Mouse (Mus musculus) natural killer cell, adult 2 months (primary cell): ENCODE data around the gene Psd.

Experiments used
- DNase-seq, 2 experiments: peaks; one replicate each; pipeline ENCODE4 v3.0.0; 2022; ENCODE audit warnings: low spot score in 2 of 2

Psd gene

DNA sequence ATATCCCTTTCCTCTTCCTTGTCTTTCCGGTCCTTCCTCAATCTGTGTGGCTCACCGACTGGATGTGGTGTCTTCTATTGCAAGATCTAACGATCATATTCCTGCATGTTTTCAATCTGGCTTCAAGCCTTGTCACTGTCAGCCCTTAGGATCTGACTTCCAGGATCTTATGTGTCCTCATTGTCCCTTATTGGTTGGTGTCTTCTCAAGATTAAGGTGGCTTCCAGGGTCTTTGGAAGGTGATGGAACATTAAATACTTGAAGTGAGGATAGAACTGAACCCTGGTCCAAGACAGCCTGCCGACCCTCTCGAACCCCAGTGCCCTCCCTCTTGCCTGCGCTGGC, 12.0 kb upstream of the Psd start:
- no peak for DNase-seq

DNA sequence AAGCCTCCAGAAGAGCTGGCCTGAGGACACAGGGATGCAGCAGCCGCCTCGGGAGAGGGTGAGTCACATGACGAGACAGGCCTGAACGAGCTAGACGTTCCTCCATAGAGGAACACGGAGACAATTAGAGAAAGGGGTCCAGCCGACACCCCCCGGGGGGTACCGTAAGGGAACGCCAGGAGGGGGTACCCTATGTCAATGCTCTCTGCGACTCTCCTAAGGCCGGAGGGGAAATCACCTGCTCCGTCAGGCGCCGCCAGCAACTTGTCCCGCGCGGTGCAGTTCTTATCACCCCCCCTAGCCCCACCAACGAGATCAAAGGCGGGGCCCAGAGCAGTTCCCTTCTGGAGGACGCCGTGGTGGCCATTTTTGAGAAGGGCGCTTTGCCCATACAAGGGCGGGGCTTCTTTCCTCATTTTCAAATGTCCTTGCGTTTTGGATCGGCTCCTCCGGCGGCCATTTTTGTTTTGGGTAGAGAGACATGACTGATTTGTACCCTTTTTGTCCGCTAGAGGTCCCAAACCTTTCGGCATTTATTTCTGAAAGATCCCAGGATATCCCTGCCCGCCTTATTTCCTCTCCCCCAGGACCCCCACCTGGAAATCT, 11.5 kb upstream of the Psd start, which contains the start of gene Cuedc2:
Gene Cuedc2, minus strand, starts transcription at position 372 of the 606 bp plus-strand sequence.
- peak; percentile 93 to 95 for DNase-seq

DNA sequence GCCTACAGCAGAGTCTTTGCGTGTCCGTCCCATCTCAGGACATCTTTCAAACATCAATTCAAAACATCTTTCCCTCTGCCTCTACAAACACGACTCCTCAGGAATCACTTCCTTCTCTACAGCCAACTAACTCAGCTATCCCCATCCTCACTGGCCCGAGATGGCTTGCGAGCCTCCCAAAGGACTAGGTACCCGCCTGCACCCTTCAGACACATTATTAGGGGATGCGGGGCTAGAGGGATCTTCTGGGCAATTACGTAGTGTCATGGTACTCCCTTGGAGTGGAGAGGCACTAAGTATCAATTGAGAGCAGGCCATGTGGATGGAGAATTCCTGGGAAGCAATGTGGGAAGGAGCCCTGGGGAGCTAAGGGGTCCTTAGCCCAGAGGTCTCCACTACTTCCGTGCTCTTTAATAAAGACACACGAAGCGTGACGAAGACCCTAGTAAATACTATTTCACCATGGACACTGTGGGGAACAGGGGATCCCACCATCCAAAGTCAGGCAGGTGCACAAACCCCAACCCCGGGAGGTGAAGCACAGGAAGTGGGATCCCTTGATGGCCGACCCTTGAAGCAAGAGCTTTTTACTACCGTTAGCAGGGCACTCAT, 10.9 kb upstream of the Psd start:
- no peak for DNase-seq

DNA sequence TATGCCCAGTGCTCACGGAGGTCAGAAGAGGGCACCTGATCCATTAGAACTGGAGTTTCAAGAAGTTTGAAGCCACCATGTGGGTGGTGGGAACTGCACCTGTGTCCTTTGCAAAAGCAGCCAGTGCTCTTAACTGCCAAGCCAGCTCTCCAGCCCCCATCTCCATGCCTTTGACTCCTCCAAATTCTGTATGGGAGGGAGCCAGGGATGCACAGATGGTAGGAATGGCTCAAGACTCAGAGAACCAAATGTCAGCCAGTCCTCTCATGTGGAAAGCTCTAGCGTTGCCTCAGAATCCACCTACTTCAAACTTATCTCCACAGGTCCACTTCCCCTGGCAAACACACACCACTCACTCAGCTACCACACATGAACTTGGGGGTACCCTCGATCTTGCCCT, 7.0 kb upstream of the Psd start:
- DNase-seq: no peak

DNA sequence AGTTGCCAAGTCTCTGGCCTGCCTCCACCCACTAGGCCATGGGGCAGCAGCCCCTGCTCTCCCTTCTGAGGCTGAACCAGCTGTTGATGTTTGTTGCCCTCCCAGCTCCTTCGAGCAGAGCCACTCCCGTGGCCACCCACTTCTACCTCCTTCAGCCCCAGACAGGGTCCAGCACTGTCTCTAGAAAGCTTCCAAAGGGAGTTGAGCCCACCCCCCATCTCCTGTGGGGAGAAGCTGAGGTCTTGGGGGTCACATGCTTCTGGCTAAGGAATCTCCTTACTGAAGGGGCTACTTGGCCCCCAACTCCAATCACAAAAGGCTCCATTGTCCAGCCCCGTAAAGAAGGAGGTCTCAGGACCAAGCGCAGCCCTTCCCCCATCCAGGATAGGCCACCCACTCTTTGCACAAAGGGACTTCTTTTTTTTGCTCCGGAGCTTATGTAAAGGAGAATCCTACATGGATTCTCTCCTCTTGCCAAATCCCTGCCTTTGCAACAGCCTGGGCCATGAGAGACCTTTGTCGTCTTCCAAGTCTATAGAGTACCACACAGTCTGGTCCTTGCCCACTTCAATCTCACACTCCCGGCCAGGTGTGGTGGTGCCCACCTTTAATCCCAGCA, 5.9 kb upstream of the Psd start:
- DNase-seq: no peak

DNA sequence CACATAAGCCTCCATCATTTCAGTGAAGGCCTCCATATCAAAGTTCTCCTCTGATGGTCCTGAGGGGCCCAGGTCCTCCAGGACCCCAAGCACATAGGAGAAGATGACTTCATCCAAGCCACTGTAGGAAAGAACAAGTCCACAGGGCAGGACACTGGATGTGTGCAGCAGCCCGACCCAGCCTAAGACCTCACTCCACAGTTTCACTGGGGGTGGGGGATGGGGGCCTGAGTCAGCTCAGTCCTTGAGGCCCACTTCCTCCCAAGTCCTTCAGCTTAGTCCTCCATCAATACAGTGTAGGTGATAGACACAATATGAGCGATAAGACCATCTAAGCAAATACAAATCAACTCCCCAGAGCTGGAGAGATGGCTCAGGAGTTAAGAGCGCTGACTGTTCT, 5.0 kb upstream of the Psd start:
- no peak for DNase-seq

DNA sequence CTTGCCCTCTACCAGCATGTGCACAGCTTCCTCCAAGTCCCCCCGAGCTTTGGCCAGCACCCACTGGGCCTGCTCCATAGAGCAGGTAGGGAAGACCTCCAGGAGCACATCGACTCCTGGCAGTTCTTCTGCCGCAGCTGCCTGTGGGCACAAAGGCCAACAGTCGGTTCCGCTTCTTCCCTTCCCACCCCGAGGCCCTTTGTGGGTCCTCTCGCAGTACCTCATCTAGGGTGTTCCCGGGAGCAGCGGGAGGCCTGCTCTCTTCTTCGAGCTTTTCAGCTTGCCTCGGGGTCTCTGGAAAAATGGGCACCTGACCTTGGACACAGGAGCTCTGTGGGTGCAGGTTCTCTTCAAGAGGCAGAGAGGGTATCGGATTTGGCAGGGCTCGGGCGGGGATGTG, 4.4 kb upstream of the Psd start:
- DNase-seq: no peak

DNA sequence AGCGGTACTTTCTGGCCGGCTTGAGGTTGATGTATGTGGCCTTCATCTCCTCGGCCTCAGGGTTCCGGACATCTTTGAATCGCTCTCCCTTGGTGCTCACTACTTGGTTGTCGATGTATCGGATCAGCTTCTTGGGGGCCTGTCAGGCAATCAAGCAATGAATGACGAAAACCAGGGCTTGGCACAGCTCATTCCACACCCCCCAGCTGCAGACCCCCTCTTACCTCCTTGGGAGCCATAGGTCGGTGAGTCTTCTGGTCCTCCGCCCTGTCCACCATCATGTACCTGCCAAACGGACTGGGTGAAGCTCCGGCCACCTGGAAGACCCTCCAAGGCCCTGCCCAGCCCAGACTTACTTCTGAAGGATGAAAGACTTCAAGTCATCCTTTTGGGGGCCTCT, 3.7 kb upstream of the Psd start:
- DNase-seq: no peak

DNA sequence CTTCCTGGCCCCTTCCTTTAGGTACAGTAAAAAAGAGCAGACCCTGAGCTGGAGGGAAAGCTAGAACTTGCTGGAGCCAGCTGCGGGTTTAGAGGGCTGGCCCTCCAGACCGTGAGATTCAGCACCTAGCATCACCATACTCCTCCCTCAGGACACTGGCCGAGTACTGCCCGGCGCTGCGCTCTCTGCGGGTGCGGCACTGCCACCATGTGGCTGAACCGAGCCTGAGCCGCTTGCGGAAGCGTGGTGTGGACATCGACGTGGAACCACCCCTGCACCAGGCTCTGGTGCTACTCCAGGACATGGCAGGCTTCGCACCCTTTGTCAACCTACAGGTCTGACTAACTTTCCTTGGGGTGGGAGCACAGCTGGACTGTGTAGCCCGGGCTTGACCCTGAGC, 3.0 kb upstream of the Psd start:
- DNase-seq: peak; percentile 81

DNA sequence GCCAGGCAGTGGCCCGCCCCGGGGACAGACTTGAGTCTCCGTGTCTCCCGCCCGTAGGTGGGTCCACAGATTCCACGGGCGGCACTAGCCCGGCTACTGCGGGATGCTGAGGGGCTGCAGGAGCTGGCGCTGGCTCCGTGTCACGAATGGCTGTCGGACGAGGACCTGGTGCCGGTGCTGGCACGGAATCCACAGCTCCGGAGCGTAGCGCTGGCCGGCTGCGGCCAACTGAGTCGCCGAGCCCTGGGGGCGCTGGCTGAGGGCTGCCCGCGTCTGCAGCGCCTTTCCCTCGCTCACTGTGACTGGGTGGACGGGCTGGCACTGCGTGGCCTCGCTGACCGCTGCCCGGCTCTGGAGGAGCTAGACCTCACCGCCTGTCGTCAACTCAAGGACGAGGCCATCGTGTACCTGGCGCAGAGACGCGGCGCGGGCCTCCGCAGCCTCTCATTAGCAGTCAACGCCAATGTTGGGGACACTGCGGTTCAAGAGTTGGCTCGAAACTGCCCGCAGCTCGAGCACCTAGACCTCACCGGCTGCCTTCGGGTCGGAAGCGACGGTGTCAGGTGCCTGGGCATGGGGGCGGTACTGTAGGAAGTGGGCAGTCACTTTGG, 2.2 kb upstream of the Psd start:
- peak; percentile 28 to 30 for DNase-seq

DNA sequence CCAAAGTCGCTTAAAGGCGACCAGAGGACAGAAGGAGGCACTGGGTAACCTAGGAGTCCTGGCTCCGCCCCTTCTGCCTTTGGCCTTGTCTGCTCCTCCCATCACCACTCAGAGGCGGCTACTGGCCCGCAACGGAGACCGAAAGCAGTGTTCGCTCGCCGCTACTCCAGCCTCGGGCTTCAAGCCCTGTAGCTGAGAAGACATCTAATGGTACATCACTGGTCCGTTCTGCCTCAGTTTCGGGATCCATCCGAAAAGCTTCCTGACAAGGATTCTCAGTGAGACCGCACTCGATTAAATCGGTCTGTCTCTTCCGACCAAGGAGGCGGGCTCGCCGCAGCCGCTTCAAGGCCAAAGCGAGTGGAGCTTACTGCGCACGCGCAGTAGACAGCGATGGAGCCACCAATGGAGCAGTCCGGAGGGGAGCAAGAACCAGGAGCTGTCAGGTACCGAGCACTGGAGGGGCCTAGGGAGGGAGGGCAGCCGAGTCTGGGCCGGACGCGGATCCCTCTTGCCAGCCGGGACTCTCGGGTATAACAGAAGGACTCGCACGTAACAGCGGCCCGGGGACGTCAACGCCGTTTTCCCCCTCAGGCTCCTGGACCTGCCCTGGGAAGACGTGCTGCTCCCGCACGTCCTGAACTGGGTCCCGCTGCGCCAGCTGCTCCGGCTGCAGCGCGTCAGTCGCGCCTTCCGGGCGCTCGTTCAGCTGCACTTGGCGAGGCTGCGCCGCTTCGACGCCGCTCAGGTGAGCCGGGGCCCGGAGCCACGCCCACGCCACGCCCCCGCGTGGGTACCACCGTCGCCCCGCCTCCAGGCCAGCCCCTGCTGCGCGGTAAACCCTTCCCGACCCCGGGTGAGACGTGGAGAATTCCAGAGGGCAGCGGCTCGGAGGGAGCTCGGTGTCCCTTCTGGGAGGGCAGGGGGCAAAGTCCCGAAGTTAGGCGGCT, 1.4 kb upstream of the Psd start, which contains the start of gene Fbxl15:
Gene Fbxl15, plus strand, starts transcription at position 104 of the 950 bp plus-strand sequence.
- peak; percentile 91 for DNase-seq

DNA sequence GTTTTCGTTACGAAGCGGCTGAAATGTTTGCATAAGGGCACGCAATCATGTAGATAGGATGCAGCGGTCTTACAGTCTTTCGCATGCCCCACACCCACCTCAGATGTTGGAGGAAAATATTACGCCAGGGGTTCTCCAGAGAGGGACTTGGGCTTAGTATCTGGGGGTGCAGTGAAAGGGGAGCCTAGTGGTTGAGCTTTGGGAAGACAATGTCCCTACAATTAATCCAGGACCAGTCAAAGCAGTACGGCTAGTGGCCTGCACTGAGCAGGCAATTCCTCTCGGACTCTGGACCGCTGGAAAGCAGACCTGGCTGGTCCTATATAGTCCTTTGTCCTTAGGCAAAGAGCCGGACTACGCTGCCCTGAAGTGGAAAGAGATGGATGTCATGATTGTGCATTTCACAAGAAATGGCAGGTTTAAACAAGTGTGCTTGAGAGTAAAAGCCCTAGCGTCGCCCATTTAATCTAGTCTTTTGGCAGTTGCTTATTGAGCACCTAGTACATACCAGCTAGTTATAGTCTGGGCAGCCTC, 642 bp upstream of the Psd start:
- DNase-seq: no peak

DNA sequence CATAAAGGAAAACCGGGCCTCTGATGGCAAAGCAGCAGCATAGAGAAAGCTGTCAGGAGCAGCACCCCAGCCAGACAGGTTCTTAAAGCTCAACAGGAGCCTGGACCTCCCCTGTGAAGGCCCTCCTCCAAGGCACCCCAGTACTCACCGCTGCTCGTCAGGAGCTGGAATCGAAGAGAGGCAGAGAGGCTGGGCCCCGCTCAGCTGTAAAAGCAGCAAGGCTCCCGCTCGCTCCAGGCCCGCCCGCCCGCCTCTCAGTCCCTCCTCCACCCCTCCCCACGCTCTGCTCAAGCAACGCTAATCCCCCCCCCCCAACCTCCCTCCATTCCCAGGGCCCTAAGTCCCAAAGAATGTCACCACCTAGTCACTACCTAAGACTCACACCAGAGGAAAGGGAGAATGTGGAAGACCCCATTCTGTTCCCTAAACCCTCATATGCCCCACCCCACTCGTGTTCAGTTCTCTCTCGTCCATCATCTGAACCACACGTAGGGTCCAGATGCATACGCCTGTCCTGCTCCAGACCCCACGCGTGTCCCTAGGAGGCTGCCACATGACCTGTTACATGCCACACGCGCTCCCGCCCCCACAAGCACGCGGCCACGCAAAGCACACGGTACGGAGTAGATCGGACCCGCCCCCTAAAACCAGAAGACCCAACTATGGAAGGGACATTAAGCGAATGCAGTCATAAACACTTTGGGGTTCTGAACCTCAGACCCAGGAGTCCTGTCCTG, 769 bp downstream of the Psd start:
- no peak for DNase-seq

DNA sequence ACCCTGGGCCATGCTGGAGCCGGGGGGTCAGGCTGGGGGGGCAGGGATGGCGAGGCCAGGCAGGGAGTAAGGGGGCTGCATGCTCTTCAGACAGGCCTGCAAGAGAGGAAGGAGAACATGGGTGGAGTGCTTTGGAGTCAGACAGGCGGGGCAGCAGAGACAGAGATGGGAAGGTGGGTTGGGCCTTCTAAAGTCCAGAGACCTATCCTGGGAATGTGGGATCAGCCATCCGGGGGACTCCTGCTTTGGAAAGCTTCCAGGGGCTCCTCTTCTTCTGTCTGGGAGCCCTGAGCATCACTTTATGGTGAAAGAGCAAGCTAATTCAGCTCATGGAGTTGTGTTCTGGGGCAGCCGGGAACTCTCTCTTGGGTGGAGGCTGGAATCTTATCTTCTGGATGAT, 2.0 kb downstream of the Psd start:
- DNase-seq: no peak

DNA sequence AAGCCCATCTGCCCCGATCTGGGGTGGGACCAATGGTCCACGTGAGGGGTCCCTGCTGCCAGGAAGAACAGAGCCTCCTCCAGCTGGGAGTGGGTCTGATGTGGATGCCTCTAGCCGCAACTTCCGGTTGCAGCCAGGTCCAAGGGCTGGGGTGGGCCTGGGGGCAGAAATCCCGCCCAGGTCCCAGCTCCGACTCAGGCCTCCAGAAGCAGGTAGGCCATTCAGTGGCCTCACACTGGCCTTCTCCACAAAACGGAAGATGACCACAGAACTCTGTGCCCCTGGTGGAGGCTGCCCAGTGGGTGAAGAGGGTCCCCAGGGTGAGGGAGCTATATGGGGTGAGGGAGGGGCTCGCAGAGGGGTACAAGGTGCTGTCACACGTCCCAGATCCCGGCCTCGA, 2.6 kb downstream of the Psd start:
- no peak for DNase-seq

DNA sequence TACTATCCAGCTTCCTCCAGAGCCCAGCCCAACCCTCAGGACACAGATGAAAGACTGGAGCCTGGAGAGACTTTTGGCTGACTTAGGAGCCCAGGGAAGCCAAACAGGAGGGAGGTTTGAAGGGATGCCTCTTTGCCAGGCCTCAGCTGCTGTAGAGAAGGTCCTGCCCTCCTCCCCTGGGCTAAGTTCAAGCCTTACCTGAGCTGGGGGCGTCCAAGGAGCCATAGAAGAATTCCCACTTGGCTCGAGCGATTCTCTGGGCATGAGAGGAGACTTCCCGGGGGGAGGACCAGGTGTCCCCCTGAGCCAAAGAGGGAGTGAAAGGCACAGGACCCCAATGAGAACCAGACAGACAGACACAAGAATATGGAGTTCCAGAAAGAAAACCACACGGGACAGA, 3.2 kb downstream of the Psd start:
- no peak for DNase-seq

DNA sequence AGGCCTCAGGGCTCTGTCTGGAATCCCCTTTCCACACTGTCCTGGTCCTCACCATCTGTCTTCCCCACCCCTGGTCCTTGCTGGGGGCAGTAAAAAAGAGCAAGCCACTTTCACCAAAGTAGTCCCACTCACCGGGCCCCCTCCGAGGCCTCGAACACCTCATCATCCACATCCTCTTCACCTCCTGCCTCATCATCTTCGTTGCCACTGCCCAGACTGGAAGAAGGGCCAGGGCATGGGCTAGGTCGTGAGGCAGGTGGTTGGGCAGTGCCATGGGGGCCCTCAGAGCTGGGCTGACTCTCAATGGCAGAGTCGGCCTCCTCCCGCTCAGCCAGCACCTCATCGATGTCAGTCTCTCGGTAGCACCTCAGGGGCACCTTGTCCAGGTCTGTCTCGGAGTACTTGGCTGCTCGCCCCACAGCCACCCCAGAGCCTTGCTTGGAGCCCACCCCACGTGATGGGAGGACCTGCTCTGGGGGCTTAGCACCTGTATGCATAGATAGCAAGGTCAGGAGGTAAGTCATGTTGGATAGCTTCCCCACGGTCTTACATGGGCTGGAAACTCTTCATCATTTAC, 3.9 kb downstream of the Psd start:
- no peak for DNase-seq

DNA sequence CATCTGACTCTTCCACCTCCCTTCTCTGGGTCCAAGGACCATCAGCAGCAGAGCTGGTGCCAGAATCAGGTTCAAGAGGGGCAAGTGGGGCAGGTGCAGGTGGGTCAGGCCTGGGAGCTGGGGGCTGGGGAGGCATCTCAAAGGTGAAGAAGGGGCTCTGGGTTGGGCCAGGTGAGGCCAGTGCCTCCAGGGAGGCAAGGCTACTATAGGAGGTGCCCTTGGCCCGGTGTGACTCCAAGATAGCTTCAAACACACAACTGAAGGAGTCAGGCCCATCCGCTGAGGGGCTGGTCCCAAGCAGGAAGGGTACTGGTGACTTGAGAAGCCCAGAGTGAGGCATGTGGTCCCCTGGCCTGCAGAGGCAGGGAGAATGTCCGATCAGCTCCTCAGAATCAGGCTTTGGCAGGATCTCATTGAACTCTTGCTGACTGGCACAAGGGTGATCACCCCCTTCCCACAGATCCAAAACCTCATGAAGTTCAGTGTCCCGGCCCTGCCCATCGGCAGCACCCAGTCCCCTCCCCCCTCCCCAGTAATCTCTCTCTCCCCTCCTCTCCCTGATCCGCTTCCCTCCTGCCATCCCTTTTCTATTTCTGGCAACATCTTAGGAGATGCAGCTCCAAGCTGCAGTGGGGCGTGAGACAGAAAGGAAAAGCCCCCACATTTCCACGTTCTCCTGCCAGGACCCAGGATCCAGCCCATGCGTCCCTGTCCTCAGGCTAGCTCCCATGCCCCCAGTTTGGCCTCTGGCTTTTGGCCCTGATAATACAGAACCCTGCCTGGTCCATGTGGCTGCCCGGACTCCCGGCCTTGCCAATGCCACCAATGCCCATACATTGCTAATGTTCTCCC, 4.6 kb downstream of the Psd start:
- DNase-seq: no peak

DNA sequence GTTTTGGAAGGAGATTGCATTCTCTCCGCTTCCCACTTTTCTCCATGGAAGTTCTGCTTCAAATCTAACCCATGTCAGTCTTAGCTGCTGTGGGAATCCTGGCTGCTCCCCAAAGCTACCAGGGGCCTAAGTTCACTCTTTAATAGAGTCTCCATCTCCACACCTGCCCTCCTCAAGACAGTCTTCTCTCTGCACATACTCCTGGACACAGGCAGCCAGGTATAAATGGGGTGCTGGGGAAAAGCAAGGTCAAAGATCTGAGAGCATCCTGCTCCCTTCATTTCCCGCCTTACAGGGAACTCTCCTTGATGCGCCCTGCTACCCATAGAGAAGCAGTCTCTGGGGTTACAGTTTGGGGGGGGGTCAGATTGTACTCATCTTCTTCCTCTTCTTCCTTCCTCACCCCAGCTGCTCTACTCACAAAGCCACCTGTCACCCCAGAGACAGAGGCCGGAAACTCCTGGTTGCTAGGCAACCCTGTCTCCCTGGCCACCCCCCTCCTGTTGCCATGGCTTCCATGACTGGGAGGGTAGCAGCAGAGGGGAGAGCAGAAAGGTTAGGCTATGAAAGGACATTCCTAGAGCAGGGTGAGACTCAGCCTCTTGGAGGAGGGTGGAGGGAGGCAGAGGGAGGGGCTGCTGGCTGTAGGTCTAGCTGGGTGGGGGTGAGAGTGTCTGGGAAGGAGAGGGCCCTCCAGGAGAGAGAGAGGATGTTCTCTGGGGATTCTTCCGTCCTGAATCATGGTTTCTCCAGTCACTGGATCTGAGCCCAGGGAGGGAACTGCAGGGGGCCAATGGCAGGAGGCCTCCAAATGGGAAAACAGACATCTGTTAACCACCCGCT, 5.6 kb downstream of the Psd start:
- no peak for DNase-seq
